In the genomic region with DNA sequence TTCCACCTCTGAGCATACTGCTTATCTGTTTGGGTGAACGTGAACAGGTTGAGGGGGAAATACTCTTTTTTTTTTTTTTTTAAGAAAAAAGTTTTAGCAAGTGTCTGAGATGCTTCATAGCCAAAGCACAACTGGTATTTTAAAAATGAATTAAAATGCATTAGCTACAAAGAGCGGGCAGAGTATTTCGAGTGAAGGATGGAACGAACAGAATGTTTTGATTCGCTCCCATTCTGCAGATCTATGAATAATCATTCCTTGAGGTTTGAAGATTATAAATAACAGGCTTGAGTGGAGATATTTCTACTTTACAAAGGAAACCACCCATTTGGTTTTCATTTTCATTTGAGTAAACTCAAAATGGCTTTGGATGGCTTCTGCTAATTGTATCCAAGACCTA, we compare ENCODE assay signal across 28 mouse cellular contexts.
DNase-seq lines count a peak whose midpoint lies in the region; ATAC-seq and TF ChIP-seq lines count a peak whose summit lies in the region.
"Had no signal": no experiment of that assay in that cellular context is flagged by ENCODE, and none has a peak within 500 bp of the region (broad histone marks: within the 10 kb centered on the region; RNA-seq: fewer than 3 reads in every experiment).

No protein-coding gene starts in this region.

- no peaks in the 10 kb centered on the region for H3K4me1 ChIP-seq in forebrain, embryonic 14.5 days (ENCODE audit: control insufficient read depth, insufficient read depth, low read length)
- no peaks in the 10 kb centered on the region for H3K4me1 ChIP-seq in forebrain, embryonic 10.5 days
- H3K4me1 ChIP-seq in forebrain, postnatal 0 days (ENCODE audit: insufficient read depth) = no peaks in the 10 kb centered on the region
- H3K4me1 ChIP-seq in forebrain, embryonic 11.5 days (replicated peaks; ENCODE audit: control insufficient read depth, insufficient read depth, low read length) = no peaks in the 10 kb centered on the region
- H3K4me1 ChIP-seq: embryonic facial prominence, embryonic 13.5 days had no signal

- H3K4me3 ChIP-seq in forebrain, embryonic 14.5 days (ENCODE audit: low read depth, low read length) = no peak overlapping the region
- no peak overlapping the region for H3K4me3 ChIP-seq in forebrain, embryonic 10.5 days
- no peak overlapping the region for H3K4me3 ChIP-seq in forebrain, postnatal 0 days (ENCODE audit: low read depth, low read length)
- H3K4me3 ChIP-seq in forebrain, embryonic 11.5 days (ENCODE audit: low read depth, low read length) = no peak overlapping the region
- H3K4me3 ChIP-seq: embryonic facial prominence, embryonic 13.5 days; gastrocnemius, adult 2 months had no signal

- H3K9me3 ChIP-seq in forebrain, embryonic 14.5 days (replicated peaks; ENCODE audit: control insufficient read depth, low read length) = no peaks in the 10 kb centered on the region
- H3K9me3 ChIP-seq in forebrain, embryonic 10.5 days = no peaks in the 10 kb centered on the region
- H3K9me3 ChIP-seq in forebrain, postnatal 0 days (ENCODE audit: low read length) = no peaks in the 10 kb centered on the region
- no peaks in the 10 kb centered on the region for H3K9me3 ChIP-seq in forebrain, embryonic 11.5 days (ENCODE audit: control insufficient read depth, low read length)
- H3K9me3 ChIP-seq: embryonic facial prominence, embryonic 13.5 days; G1E had no signal

- H3K4me2 ChIP-seq in forebrain, embryonic 14.5 days (ENCODE audit: low read length) = no peak overlapping the region
- no peak overlapping the region for H3K4me2 ChIP-seq in forebrain, postnatal 0 days (ENCODE audit: low read depth)
- no peak overlapping the region for H3K4me2 ChIP-seq in forebrain, embryonic 11.5 days (ENCODE audit: low read depth, low read length, severe bottlenecking)
- H3K4me2 ChIP-seq: embryonic facial prominence, embryonic 13.5 days; heart, embryonic 11.5 days; hindbrain, embryonic 14.5 days had no signal

- H3K27ac ChIP-seq in forebrain, embryonic 14.5 days (ENCODE audit: low read depth, low read length) = no peak overlapping the region
- H3K27ac ChIP-seq in forebrain, embryonic 10.5 days = no peak overlapping the region
- no peak overlapping the region for H3K27ac ChIP-seq in forebrain, postnatal 0 days (ENCODE audit: low read depth, low read length)
- no peak overlapping the region for H3K27ac ChIP-seq in forebrain, embryonic 11.5 days (ENCODE audit: low read depth, low read length)
- H3K27ac ChIP-seq: embryonic facial prominence, embryonic 13.5 days; gastrocnemius, adult 2 months; hindbrain, embryonic 14.5 days; hindbrain, postnatal 0 days had no signal

- TF ChIP-seq CTCF in forebrain, postnatal 0 days (IDR thresholded peaks at IDR 0.05; ENCODE audit: low read depth) = no peak
- TF ChIP-seq CTCF in brain, embryonic 14.5 days (IDR thresholded peaks at IDR 0.05; ENCODE audit: borderline replicate concordance, extremely low read depth, insufficient read depth, insufficient read length) = no peak

- intact Hi-C loops in heart, postnatal 36 days (cut with DNase I) = no loop called here

- TF ChIP-seq POLR2A in brain, embryonic 14.5 days (IDR thresholded peaks at IDR 0.05; ENCODE audit: borderline replicate concordance, extremely low read depth, insufficient read depth, insufficient read length, poor library complexity, severe bottlenecking) = no peak

- no peak for ATAC-seq in forebrain, embryonic 14.5 days
- ATAC-seq in forebrain, postnatal 0 days = peak; percentile 60; the same call in 1 of the 2 replicates
- ATAC-seq in forebrain, embryonic 11.5 days (replicated peaks; ENCODE audit: low FRiP score) = no peak
- ATAC-seq: hindbrain, postnatal 0 days; inflammation-experienced regulatory T-cells, adult 6 months; intestine, embryonic 16.5 days; Patski had no signal

- no peak overlapping the region for H3K9ac ChIP-seq in forebrain, embryonic 14.5 days (ENCODE audit: low read length)
- H3K9ac ChIP-seq in forebrain, postnatal 0 days = no peak overlapping the region
- no peak overlapping the region for H3K9ac ChIP-seq in forebrain, embryonic 11.5 days (ENCODE audit: low read length)
- H3K9ac ChIP-seq: embryonic facial prominence, embryonic 13.5 days; hindbrain, embryonic 14.5 days had no signal

- no peaks in the 10 kb centered on the region for H3K27me3 ChIP-seq in forebrain, embryonic 14.5 days (replicated peaks; ENCODE audit: control insufficient read depth, insufficient read depth, low read length)
- no peaks in the 10 kb centered on the region for H3K27me3 ChIP-seq in forebrain, embryonic 10.5 days (ENCODE audit: poor library complexity, severe bottlenecking)
- no peaks in the 10 kb centered on the region for H3K27me3 ChIP-seq in forebrain, postnatal 0 days (ENCODE audit: insufficient read depth, low read length)
- H3K27me3 ChIP-seq in forebrain, embryonic 11.5 days (ENCODE audit: control insufficient read depth, insufficient read depth, low read length) = no peaks in the 10 kb centered on the region
- H3K27me3 ChIP-seq: CH12.LX; embryonic facial prominence, embryonic 13.5 days; Patski had no signal

- 87% methylated on average over 5 of the region's 5 CpGs for WGBS in forebrain, embryonic 14.5 days
- WGBS in forebrain, embryonic 10.5 days = 94% methylated on average over 5 of the region's 5 CpGs
- WGBS in forebrain, postnatal 0 days = 65% methylated on average over 5 of the region's 5 CpGs
- WGBS in forebrain, embryonic 11.5 days = 91% methylated on average over 5 of the region's 5 CpGs

- H3K36me3 ChIP-seq in forebrain, embryonic 14.5 days (ENCODE audit: control insufficient read depth, insufficient read depth, low read length) = no peaks in the 10 kb centered on the region
- no peaks in the 10 kb centered on the region for H3K36me3 ChIP-seq in forebrain, embryonic 10.5 days (replicated peaks)
- no peaks in the 10 kb centered on the region for H3K36me3 ChIP-seq in forebrain, postnatal 0 days (ENCODE audit: insufficient read depth)
- no peaks in the 10 kb centered on the region for H3K36me3 ChIP-seq in forebrain, embryonic 11.5 days (ENCODE audit: control insufficient read depth, insufficient read depth, low read length)
- H3K36me3 ChIP-seq: embryonic facial prominence, embryonic 13.5 days; G1E had no signal

- DNase-seq in forebrain, embryonic 14.5 days (ENCODE audit: low spot score) = peak; percentile 3
- DNase-seq in forebrain, embryonic 10.5 days (ENCODE audit: extremely low spot score, low spot score) = no peak
- peak; percentile 40 for DNase-seq in forebrain, postnatal 0 days
- no peak for DNase-seq in forebrain, embryonic 11.5 days (ENCODE audit: low spot score)
- DNase-seq in brain, embryonic 14.5 days (ENCODE audit: low read depth) = peak; percentile 5
- DNase-seq in retina, postnatal 1 day = no peak
- no peak for DNase-seq in heart, postnatal 36 days
- DNase-seq: adrenal gland, postnatal 10 days; adrenal gland, postnatal 36 days; B cell, adult 2 months; cerebellum, adult 18-20 months; cerebellum, adult 9-10 months; cerebellum, postnatal 14 days; gastrocnemius, adult 2 months; gastrocnemius, postnatal 14 days; heart, adult 11 months; heart, postnatal 4 days; kidney, adult 18-20 months; kidney, adult 9 months had no signal

Comparison
In these comparisons a context has a peak if more than half of its experiments do, and no peak if none do; other contexts are left out.
1. DNase-seq: peak in forebrain, embryonic 14.5 days (single experiment), forebrain, postnatal 0 days (single experiment) and brain, embryonic 14.5 days (single experiment); none in forebrain, embryonic 10.5 days (single experiment), forebrain, embryonic 11.5 days (single experiment), retina, postnatal 1 day (single experiment) and heart, postnatal 36 days (0 of 2).